Mouse (Mus musculus) heart, postnatal 0 days (tissue): ENCODE measurements at regions not wholly inside any gene's neighbourhood (a gene's known extent, or its start where the extent isn't known, plus 50 kb on each side); places are given as distances from the start of the nearest gene placed in this dataset.

Experiments
- ATAC-seq: fragments of 200-750 bp; cut with Nextera tagmentation; 2 replicates; pipeline ENCODE4 v1.8.0; 2017; ENCODE audit warnings: low read depth, moderate number of reproducible peaks, moderate library complexity; ENCODE audit not compliant: insufficient read depth
- DNase-seq: peaks from one replicate; pipeline ENCODE4 v3.0.0-alpha.2; 2016; ENCODE audit warnings: low spot score
- H3K27ac ChIP-seq: fragments of 300-500 bp; sonication (generic); 2 replicates; pipeline ENCODE4 v1.5.1; 2014; ENCODE audit warnings: low read depth, mild to moderate bottlenecking
- H3K27me3 ChIP-seq: fragments of 300-500 bp; sonication (generic); 2 replicates; pipeline ENCODE4 v1.6.1; 2014; ENCODE audit warnings: low read length, mixed read lengths; ENCODE audit not compliant: control insufficient read depth, insufficient read depth
- H3K36me3 ChIP-seq: fragments of 300-500 bp; sonication (generic); replicated peaks from 2 replicates; pipeline ENCODE4 v1.6.1; 2014; ENCODE audit warnings: low read length, mixed read lengths; ENCODE audit not compliant: control insufficient read depth, insufficient read depth
- H3K4me1 ChIP-seq: fragments of 300-500 bp; sonication (generic); 2 replicates; pipeline ENCODE4 v1.6.1; 2014; ENCODE audit warnings: antibody characterized with exemption; ENCODE audit not compliant: control insufficient read depth, insufficient read depth
- H3K4me2 ChIP-seq: fragments of 300-500 bp; sonication (generic); 2 replicates; pipeline ENCODE4 v1.6.1; 2014; ENCODE audit warnings: low read depth, mild to moderate bottlenecking, low read length, moderate library complexity
- H3K4me3 ChIP-seq: fragments of 300-500 bp; sonication (generic); 2 replicates; pipeline ENCODE4 v1.5.1; 2014; ENCODE audit warnings: low read depth, low read length
- H3K9ac ChIP-seq: fragments of 300-500 bp; sonication (generic); replicated peaks from 2 replicates; pipeline ENCODE4 v1.6.1; 2014; ENCODE audit warnings: low read depth, low read length, mixed read lengths
- H3K9me3 ChIP-seq: fragments of 300-500 bp; sonication (generic); replicated peaks from 2 replicates; pipeline ENCODE4 v1.6.1; 2016; ENCODE audit warnings: low read length; ENCODE audit not compliant: control insufficient read depth
- CTCF ChIP-seq: IDR thresholded peaks from 2 replicates; pipeline ENCODE4 v1.5.1; 2016; ENCODE audit warnings: antibody characterized with exemption, control low read depth, low read depth
- EP300 ChIP-seq: IDR thresholded peaks from 2 replicates; pipeline ENCODE4 v1.6.1; 2016; ENCODE audit warnings: antibody characterized with exemption, low read depth
- WGBS: fragments of 180-500 bp; shearing (Covaris S2); extraction: QIAGEN DNeasy Blood & Tissue Kit; methylation state at CpG from one replicate; pipeline ENCODE4 v1.1.7; 2014; 5-methylcytosine and 5-hydroxymethylcytosine counted together

- Histone ChIP-seq H3K4me2 (no peak overlapping the region), H3K9me3 (no peaks in the 10 kb centered on the region), H3K27me3 (no peaks in the 10 kb centered on the region), H3K4me1 (no peaks in the 10 kb centered on the region), H3K9ac (no peak overlapping the region), H3K36me3 (no peaks in the 10 kb centered on the region), H3K27ac (no peak overlapping the region), H3K4me3 (no peak overlapping the region)
- TF ChIP-seq EP300 (no peak), CTCF (no peak)
- DNase-seq (no peak), ATAC-seq (no peak)
- WGBS = 48% methylated on average over 2 of the region's 2 CpGs
These were observed 959.6 kb upstream of the Celf2 start for GRCm38 (mm10) chr2:8468989-8469388.

GRCm38 (mm10) chr2:8468351-8468750 is 959.0 kb upstream of the Celf2 start:
- Histone ChIP-seq H3K4me3 (no peak overlapping the region), H3K4me1 (no peaks in the 10 kb centered on the region), H3K27ac (no peak overlapping the region), H3K4me2 (no peak overlapping the region), H3K9ac (no peak overlapping the region), H3K36me3 (no peaks in the 10 kb centered on the region), H3K9me3 (no peaks in the 10 kb centered on the region), H3K27me3 (no peaks in the 10 kb centered on the region)
- TF ChIP-seq CTCF (no peak), EP300 (no peak)
- DNase-seq (no peak), ATAC-seq (no peak)

- TF ChIP-seq EP300 (no peak), CTCF (no peak)
- no peak overlapping the region for H3K4me3 ChIP-seq
- no peak overlapping the region for H3K9ac ChIP-seq
- H3K4me2 ChIP-seq = no peak overlapping the region
- H3K27me3 ChIP-seq = no peaks in the 10 kb centered on the region
- no peak overlapping the region for H3K27ac ChIP-seq
- no peaks in the 10 kb centered on the region for H3K4me1 ChIP-seq
- no peaks in the 10 kb centered on the region for H3K36me3 ChIP-seq
- WGBS = 67% methylated on average over 2 of the region's 2 CpGs
- DNase-seq (no peak), ATAC-seq (no peak)
- H3K9me3 ChIP-seq = no peaks in the 10 kb centered on the region
These were observed 958.3 kb upstream of the Celf2 start for GRCm38 (mm10) chr2:8467531-8468203.

GRCm38 (mm10) chr2:8452566-8453243 is 943.3 kb upstream of the Celf2 start:
- Histone ChIP-seq H3K4me1 (no peaks in the 10 kb centered on the region), H3K9ac (no peak overlapping the region), H3K4me2 (no peak overlapping the region), H3K9me3 (no peaks in the 10 kb centered on the region), H3K36me3 (no peaks in the 10 kb centered on the region), H3K27me3 (no peaks in the 10 kb centered on the region), H3K27ac (no peak overlapping the region), H3K4me3 (no peak overlapping the region)
- TF ChIP-seq EP300 (no peak), CTCF (no peak)
- ATAC-seq (no peak), DNase-seq (no peak)
- 69% methylated on average over 3 of the region's 3 CpGs for WGBS

GRCm38 (mm10) chr2:8441230-8441629 is 931.9 kb upstream of the Celf2 start:
- Histone ChIP-seq H3K27me3 (no peaks in the 10 kb centered on the region), H3K9me3 (no peaks in the 10 kb centered on the region), H3K4me2 (no peak overlapping the region), H3K9ac (no peak overlapping the region), H3K4me3 (no peak overlapping the region), H3K27ac (no peak overlapping the region), H3K4me1 (no peaks in the 10 kb centered on the region), H3K36me3 (no peaks in the 10 kb centered on the region)
- DNase-seq (no peak), ATAC-seq (no peak)
- TF ChIP-seq CTCF = no peak
- no peak for TF ChIP-seq EP300
- WGBS = 43% methylated on average over 1 of the region's 1 CpGs
